Mouse (Mus musculus): ENCODE measurements at regions not wholly inside any gene's neighbourhood (a gene's known extent, or its start where the extent isn't known, plus 50 kb on each side); places are given as distances from the start of the nearest gene placed in this dataset.

- no peak for DNase-seq (ENCODE audit: extremely low spot score)
Observed at GRCm38 (mm10) chr3:52702962-52703361, 314.1 kb downstream of the Cog6 start.

- DNase-seq (ENCODE audit: extremely low spot score): no peak
Observed at GRCm38 (mm10) chr3:52701601-52702000, 315.4 kb downstream of the Cog6 start.

- no peak for DNase-seq (ENCODE audit: extremely low spot score)
Observed at GRCm38 (mm10) chr3:52693813-52694212, 323.2 kb downstream of the Cog6 start.

GRCm38 (mm10) chr3:52685434-52686181 is 331.4 kb downstream of the Cog6 start:
- DNase-seq (ENCODE audit: extremely low spot score): no peak

- peak; percentile 8 for DNase-seq (ENCODE audit: extremely low spot score)
Observed at GRCm38 (mm10) chr3:52680824-52681388, 336.1 kb downstream of the Cog6 start.

- DNase-seq (ENCODE audit: extremely low spot score): no peak
Observed at GRCm38 (mm10) chr3:52676886-52677670, 340.0 kb downstream of the Cog6 start.

- no peak for DNase-seq (ENCODE audit: extremely low spot score)
Observed at GRCm38 (mm10) chr3:52670628-52671028, 346.4 kb downstream of the Cog6 start.

- peak; percentile 29 for DNase-seq (ENCODE audit: extremely low spot score)
Observed at GRCm38 (mm10) chr3:52663161-52663602, 353.9 kb downstream of the Cog6 start.

- no peak for DNase-seq (ENCODE audit: extremely low spot score)
Observed at GRCm38 (mm10) chr3:52662164-52662908, 354.7 kb downstream of the Cog6 start.

- DNase-seq (ENCODE audit: extremely low spot score): no peak
Observed at GRCm38 (mm10) chr3:52653006-52653405, 364.0 kb downstream of the Cog6 start.

GRCm38 (mm10) chr3:52652476-52652870 is 364.6 kb downstream of the Cog6 start:
- DNase-seq (ENCODE audit: extremely low spot score): no peak

GRCm38 (mm10) chr3:52651862-52652475 is 365.1 kb downstream of the Cog6 start:
- no peak for DNase-seq (ENCODE audit: extremely low spot score)

- DNase-seq (ENCODE audit: extremely low spot score): no peak
Observed at GRCm38 (mm10) chr3:52650071-52650470, 367.0 kb downstream of the Cog6 start.

- DNase-seq (ENCODE audit: extremely low spot score): no peak
Observed at GRCm38 (mm10) chr3:52648836-52649500, 368.1 kb downstream of the Cog6 start.

- no peak for DNase-seq (ENCODE audit: extremely low spot score)
Observed at GRCm38 (mm10) chr3:52647900-52648299, 369.1 kb downstream of the Cog6 start.

GRCm38 (mm10) chr3:52647161-52647692 is 369.8 kb downstream of the Cog6 start:
- no peak for DNase-seq (ENCODE audit: extremely low spot score)

- peak; percentile 9 for DNase-seq (ENCODE audit: extremely low spot score)
Observed at GRCm38 (mm10) chr3:52645156-52645555, 371.9 kb downstream of the Cog6 start.

GRCm38 (mm10) chr3:52644178-52645128 is 372.6 kb downstream of the Cog6 start:
- peak; percentile 58 for DNase-seq (ENCODE audit: extremely low spot score)

- DNase-seq (ENCODE audit: extremely low spot score): peak; percentile 35
Observed at GRCm38 (mm10) chr3:52643796-52644177, 373.2 kb downstream of the Cog6 start.
